Mouse (Mus musculus) gastrocnemius, postnatal 4 days (tissue): Measurements from ENCODE around the gene Fam13a. TPM values are rescaled to one million over a fixed set of nuclear protein-coding genes. Genes with fewer than 3 reads are reported as not detected.

Source experiments
- DNase-seq, 2 experiments: peaks; one replicate each; pipeline ENCODE4 v3.0.0; 2021 to 2022; ENCODE audit warnings: low spot score in 2 of 2, mixed read lengths in 2 of 2
- total RNA-seq, 2 experiments: library from RNA; stranded (reverse); gene quantifications; 2 replicates each; pipeline ENCODE4 v1.2.3; 2021

The Fam13a gene
- total RNA-seq, 2 experiments from 2014 or later = 11.9 to 13.2 TPM

GRCm38 (mm10) chr6:59004630-59005029, 19.7 kb downstream of the Fam13a start:
- no peak for DNase-seq

DNA sequence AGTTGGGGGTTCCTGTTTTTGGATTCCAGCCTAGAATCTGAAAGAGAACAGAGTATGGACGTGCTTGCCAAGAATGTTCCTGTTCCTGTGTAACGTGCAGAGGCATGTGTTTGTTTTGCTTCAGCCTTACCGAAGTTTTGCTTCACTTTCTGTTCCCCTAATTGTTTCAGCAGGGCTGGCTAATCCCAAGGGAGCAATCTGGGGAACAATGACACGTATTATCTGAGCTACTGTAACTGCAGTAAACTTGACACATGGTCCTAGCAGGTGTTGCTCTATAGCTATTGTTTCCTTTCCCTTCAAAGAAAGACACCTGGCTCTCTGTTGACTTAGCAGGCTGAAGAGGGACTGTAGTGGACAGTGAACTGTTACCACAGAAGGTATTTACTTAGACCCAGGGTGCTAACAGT, 25.3 kb downstream of the Fam13a start:
- DNase-seq = no peak

DNA sequence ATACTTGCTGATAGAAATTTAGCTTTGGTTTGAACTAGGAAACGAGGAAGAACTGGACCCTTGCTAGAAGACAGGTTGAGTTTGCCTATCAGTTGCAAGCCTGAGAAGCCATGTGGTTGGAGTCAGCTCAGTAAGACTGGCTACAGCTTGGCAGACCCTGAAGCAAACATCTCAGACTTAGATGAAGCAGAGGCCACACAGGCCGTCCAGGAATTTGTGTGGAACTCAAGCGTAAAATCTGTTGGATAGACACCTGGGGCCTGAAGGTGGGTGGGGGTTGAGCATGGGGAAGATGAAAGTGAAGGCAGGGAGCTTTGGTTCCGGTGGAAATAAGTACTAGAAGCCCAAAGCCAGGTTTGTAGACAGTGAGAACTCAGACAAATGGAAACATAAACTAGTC, 25.8 kb downstream of the Fam13a start:
- no peak for DNase-seq

DNA sequence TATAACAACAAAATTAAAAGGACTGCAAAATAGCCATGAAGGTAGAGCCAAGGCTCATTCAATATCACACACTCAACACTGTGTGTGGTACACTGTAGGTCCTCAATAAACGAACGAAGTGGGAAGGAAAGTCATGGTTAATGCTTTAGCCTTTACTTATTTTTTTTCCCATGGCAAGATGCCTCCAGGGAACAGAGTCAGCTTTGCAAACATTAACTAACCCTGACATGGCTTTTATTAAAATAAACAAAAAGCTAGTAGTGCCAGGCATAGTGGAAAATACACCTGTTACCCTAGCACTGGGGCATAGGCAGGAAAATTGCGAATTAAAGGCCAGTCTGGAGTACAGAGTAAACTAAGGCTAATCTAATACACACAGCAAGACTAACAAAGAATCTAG, 35.2 kb downstream of the Fam13a start:
- no peak for DNase-seq

DNA sequence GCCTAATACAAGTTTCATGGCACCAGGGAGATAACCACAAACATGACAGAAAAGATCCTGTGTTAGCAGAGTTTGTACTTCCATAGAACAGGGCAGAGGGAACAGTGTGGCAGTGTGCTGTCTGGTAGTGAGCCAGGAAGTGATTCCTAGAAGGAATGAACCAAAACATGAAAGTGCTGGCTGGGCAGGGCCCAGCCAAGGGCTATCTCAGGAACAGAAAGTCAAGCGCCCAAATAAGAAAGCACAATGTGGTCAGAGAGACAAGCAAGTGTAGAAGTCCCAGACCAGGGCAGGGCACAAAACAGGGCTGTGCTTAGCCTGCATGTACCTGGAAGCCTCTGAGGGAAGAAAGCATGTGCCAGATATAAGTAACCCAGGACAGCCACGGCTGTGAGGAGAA, 35.6 kb downstream of the Fam13a start:
- DNase-seq = no peak

- DNase-seq = no peak
Measured at GRCm38 (mm10) chr6:58987166-58987565, 37.2 kb downstream of the Fam13a start.

DNA sequence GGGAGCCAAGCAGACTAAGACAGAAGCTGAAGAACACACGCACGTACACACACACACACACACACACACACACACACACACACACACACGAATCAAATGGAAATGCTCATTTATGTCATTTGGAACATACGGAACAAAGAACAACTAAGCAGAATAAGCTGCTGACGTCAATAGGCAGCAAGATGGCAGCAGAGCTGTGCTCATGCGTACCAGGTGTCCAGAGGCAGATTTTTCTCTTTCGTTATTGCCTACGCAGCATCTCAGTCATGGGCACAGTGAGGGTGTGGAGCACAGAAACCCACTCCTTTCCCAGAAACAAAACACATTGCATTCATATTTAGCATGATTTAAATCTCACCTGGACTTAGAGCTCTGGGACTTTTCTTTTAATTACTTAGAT, 39.2 kb downstream of the Fam13a start:
- DNase-seq = no peak

DNA sequence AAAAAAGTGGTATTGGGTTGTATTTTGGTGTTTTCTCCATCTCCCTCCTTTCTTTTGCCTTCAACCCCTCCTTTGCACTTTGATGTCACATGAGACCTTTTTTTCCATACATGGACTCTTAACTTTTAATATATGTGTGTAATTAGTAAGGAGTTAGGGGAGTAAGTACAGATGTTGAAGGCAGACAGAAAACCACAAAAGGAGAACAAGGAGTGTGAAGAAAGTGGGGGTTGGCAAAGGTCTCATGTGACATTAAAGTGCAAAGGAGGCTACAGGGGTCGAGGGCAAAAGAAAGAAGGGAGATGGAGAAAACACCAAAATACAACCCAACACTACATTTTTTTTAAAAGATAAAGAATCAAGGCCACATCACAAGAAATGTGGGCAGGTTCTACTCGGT, 49.1 kb downstream of the Fam13a start:
- no peak for DNase-seq

GRCm38 (mm10) chr6:58974428-58974827, 49.9 kb downstream of the Fam13a start:
- DNase-seq = no peak

DNA sequence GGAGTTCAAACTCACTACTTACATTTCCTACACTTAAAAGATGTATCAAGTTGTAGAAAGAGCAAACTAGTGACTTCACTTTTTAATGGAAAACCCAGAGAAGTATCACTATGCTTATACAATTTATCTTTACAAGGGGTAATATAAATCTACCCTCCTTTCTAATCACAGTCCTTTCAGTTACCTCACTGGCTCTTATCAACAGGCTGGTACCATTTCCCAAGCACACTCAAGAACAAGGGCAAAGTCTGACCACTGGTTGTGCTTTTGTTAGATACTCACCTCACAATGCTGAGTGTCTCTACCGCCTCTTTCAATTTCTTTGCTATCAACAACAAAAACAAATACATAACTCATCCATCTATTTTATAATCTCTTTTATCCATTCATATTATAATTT, 51.5 kb downstream of the Fam13a start:
- DNase-seq = no peak

- no peak for DNase-seq
Measured at GRCm38 (mm10) chr6:58968272-58968671, 56.1 kb downstream of the Fam13a start.

- no peak for DNase-seq
Measured at GRCm38 (mm10) chr6:58965071-58965831, 59.1 kb downstream of the Fam13a start.

DNA sequence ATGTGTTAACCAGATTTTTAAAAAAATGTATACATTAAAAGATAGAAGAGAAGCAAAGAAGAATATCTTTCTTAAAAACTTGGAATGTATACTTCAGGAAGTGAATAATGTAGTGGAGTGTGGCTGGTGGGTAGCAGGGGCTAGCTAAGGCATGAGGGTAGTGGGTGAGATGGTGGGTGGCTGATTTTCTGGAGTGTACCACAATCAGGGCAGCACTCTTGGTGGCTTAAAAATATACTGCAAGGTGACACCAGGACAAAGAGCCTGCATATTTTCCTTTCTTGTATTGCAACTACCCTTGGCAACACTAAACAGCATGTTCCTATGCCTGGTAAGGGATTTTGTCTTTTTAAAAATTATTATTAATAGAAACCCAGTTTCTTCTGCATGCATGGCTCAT, 59.8 kb downstream of the Fam13a start:
- DNase-seq = no peak

- no peak for DNase-seq
Measured at GRCm38 (mm10) chr6:58964091-58964490, 60.3 kb downstream of the Fam13a start.

GRCm38 (mm10) chr6:58962691-58963090, 61.7 kb downstream of the Fam13a start:
- DNase-seq = no peak

- no peak for DNase-seq
Measured at GRCm38 (mm10) chr6:58960523-58960922, 63.8 kb downstream of the Fam13a start.

GRCm38 (mm10) chr6:58951128-58951992, 73.0 kb downstream of the Fam13a start:
- no peak for DNase-seq

GRCm38 (mm10) chr6:58950410-58950809, 73.9 kb downstream of the Fam13a start:
- no peak for DNase-seq

- DNase-seq = no peak
Measured at GRCm38 (mm10) chr6:58946840-58947239, 77.5 kb downstream of the Fam13a start.

GRCm38 (mm10) chr6:58946246-58946645, 78.1 kb downstream of the Fam13a start:
- DNase-seq = no peak

DNA sequence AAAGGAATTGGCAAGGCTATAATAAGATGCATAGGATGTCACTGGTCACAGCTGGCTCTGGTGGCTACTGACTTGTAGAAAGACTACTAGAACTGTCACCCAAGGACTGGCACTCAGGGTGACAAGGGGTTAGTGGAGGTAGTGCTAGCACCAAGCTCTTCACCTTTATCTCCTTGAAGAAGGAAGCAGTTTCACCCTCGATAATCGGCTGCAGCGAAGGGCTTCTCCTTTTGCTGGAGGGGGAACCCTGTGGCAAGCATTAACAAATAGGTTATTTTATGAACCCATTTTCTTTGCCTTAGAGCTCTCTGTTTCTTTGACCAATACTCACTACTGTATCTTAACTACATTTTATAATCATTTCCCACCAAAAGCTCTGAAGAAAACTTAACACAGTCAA, 80.4 kb downstream of the Fam13a start:
- no peak for DNase-seq

GRCm38 (mm10) chr6:58942276-58942675, 82.1 kb downstream of the Fam13a start:
- DNase-seq = no peak
